Mouse (Mus musculus) MEL (cell line): ENCODE data around the gene Actg1. TPM values are rescaled to one million over a fixed set of nuclear protein-coding genes. Genes with fewer than 3 reads are reported as not detected.

Experiments
- DNase-seq: peaks from one replicate; pipeline ENCODE4 v3.0.0; 2011; ENCODE audit warnings: low read depth, low spot score
- H3K27ac ChIP-seq: 2 replicates; pipeline ENCODE4 v1.5.1; 2012; ENCODE audit warnings: low read depth, mild to moderate bottlenecking, control low read depth, low read length, moderate library complexity; ENCODE audit not compliant: control insufficient read depth
- H3K27me3 ChIP-seq, 2 experiments: fragments of 150-350 bp in 1 of 2; sonication (generic) in 1 of 2; 2 replicates each; pipeline ENCODE4 v1.6.1; 2012; ENCODE audit warnings: low read length in 2 of 2, mild to moderate bottlenecking in 2 of 2, improper control_type of control experiment in 1 of 2, moderate library complexity in 1 of 2; ENCODE audit not compliant: insufficient read depth in 2 of 2, control insufficient read depth in 1 of 2
- H3K36me3 ChIP-seq, 2 experiments: 2 replicates each; pipeline ENCODE4 v1.6.1; 2012 to 2014; ENCODE audit warnings: low read length in 2 of 2, improper control_type of control experiment in 1 of 2, inconsistent platforms in 1 of 2, mild to moderate bottlenecking in 1 of 2; ENCODE audit not compliant: insufficient read depth in 2 of 2, control insufficient read depth in 1 of 2
- H3K4me1 ChIP-seq, 2 experiments: fragments of 150-350 bp in 1 of 2; sonication (generic) in 1 of 2; 2 replicates each; pipeline ENCODE4 v1.6.1; 2012; ENCODE audit warnings: low read length in 2 of 2, improper control_type of control experiment in 1 of 2, mild to moderate bottlenecking in 1 of 2; ENCODE audit not compliant: insufficient read depth in 2 of 2, control insufficient read depth in 1 of 2
- H3K4me3 ChIP-seq, 2 experiments: fragments of 150-350 bp in 1 of 2; sonication (generic) in 1 of 2; 2 replicates each; pipeline ENCODE4 v1.5.1; 2012; ENCODE audit warnings: low read depth in 2 of 2, low read length in 2 of 2, mild to moderate bottlenecking in 2 of 2, moderate library complexity in 2 of 2, control low read depth in 1 of 2, improper control_type of control experiment in 1 of 2; ENCODE audit not compliant: control insufficient read depth in 1 of 2, insufficient read depth in 1 of 2
- H3K79me2 ChIP-seq: 2 replicates; pipeline ENCODE4 v1.6.1; 2012; ENCODE audit warnings: mild to moderate bottlenecking, low read length, moderate library complexity; ENCODE audit not compliant: control insufficient read depth, poor library complexity, insufficient read depth
- H3K9ac ChIP-seq: 2 replicates; pipeline ENCODE4 v1.6.1; 2012; ENCODE audit warnings: low read depth, mild to moderate bottlenecking, control low read depth, low read length, moderate library complexity; ENCODE audit not compliant: control insufficient read depth, poor library complexity, severe bottlenecking
- H3K9me3 ChIP-seq: fragments of 150-350 bp; sonication (generic); replicated peaks from 2 replicates; pipeline ENCODE4 v1.6.1; 2012; ENCODE audit warnings: mild to moderate bottlenecking, low read length, improper control_type of control experiment, moderate library complexity; ENCODE audit not compliant: insufficient read depth
- CHD1 ChIP-seq: IDR thresholded peaks from 2 replicates; pipeline ENCODE4 v1.6.1; 2012; ENCODE audit warnings: low read depth, mild to moderate bottlenecking, inconsistent platforms, low read length, improper control_type of control experiment
- CHD2 ChIP-seq: IDR thresholded peaks from 2 replicates; pipeline ENCODE4 v1.6.1; 2011; ENCODE audit warnings: low read length, improper control_type of control experiment
- CTCF ChIP-seq, 3 experiments: IDR thresholded peaks in 2 of 3; conservative IDR thresholded peaks in 1 of 3; 2 replicates each; pipeline ENCODE4 v1.5.1; 2011 to 2012; ENCODE audit warnings: low read length in 3 of 3, low read depth in 2 of 3, mild to moderate bottlenecking in 2 of 3, improper control_type of control experiment in 1 of 3, inconsistent platforms in 1 of 3, mixed read lengths in 1 of 3, moderate library complexity in 1 of 3; ENCODE audit not compliant: control insufficient read depth in 1 of 3, insufficient read depth in 1 of 3, poor library complexity in 1 of 3, severe bottlenecking in 1 of 3
- E2F4 ChIP-seq: IDR thresholded peaks from 2 replicates; pipeline ENCODE4 v1.6.1; 2011; ENCODE audit warnings: low read depth, low read length, improper control_type of control experiment, borderline replicate concordance
- ELF1 ChIP-seq: IDR thresholded peaks from 2 replicates; pipeline ENCODE4 v1.6.1; 2014; ENCODE audit warnings: low read depth, mild to moderate bottlenecking, inconsistent platforms, low read length, improper control_type of control experiment, moderate library complexity
- ETS1 ChIP-seq: IDR thresholded peaks from 2 replicates; pipeline ENCODE4 v1.6.1; 2012; ENCODE audit warnings: low read depth, mild to moderate bottlenecking, inconsistent platforms, low read length, improper control_type of control experiment, moderate library complexity
- GABPA ChIP-seq: IDR thresholded peaks from 2 replicates; pipeline ENCODE4 v1.6.1; 2012; ENCODE audit warnings: low read depth, mild to moderate bottlenecking, inconsistent platforms, low read length, improper control_type of control experiment, moderate library complexity
- GATA1 ChIP-seq: IDR thresholded peaks from 2 replicates; pipeline ENCODE4 v1.6.1; 2011; ENCODE audit warnings: low read depth, low read length, improper control_type of control experiment
- JUND ChIP-seq: IDR thresholded peaks from 2 replicates; pipeline ENCODE4 v1.6.1; 2011; ENCODE audit warnings: low read depth, mild to moderate bottlenecking, improper control_type of control experiment, low read length
- KAT2A ChIP-seq: conservative IDR thresholded peaks from 2 replicates; pipeline ENCODE4 v1.6.1; 2012; ENCODE audit warnings: low read depth, low read length, improper control_type of control experiment, inconsistent platforms
- MAFK ChIP-seq: IDR thresholded peaks from 2 replicates; pipeline ENCODE4 v1.6.1; 2011; ENCODE audit warnings: low read depth, mild to moderate bottlenecking, low read length, improper control_type of control experiment, borderline replicate concordance
- MAX ChIP-seq: IDR thresholded peaks from 2 replicates; pipeline ENCODE4 v1.6.1; 2011; ENCODE audit warnings: low read length, improper control_type of control experiment
- MAZ ChIP-seq: IDR thresholded peaks from 2 replicates; pipeline ENCODE4 v1.6.1; 2012; ENCODE audit warnings: low read depth, mild to moderate bottlenecking, inconsistent platforms, low read length, improper control_type of control experiment
- MEF2A ChIP-seq: IDR thresholded peaks from 2 replicates; pipeline ENCODE4 v1.6.1; 2014; ENCODE audit warnings: low read depth, mild to moderate bottlenecking, inconsistent platforms, low read length, improper control_type of control experiment; ENCODE audit not compliant: poor library complexity, insufficient replicate concordance, severe bottlenecking; ENCODE audit errors: extremely low read depth
- MXI1 ChIP-seq: IDR thresholded peaks from 2 replicates; pipeline ENCODE4 v1.6.1; 2011; ENCODE audit warnings: mild to moderate bottlenecking, low read depth, low read length, improper control_type of control experiment
- MYC ChIP-seq: IDR thresholded peaks from 2 replicates; pipeline ENCODE4 v1.6.1; 2011; ENCODE audit warnings: low read depth, mild to moderate bottlenecking, low read length, improper control_type of control experiment, moderate library complexity
- NELFE ChIP-seq: IDR thresholded peaks from 2 replicates; pipeline ENCODE4 v1.6.1; 2011; ENCODE audit warnings: low read depth, low read length, improper control_type of control experiment
- NRF1 ChIP-seq: IDR thresholded peaks from 2 replicates; pipeline ENCODE4 v1.6.1; 2014; ENCODE audit warnings: low read depth, mild to moderate bottlenecking, inconsistent platforms, low read length, improper control_type of control experiment, moderate library complexity; ENCODE audit not compliant: poor library complexity, insufficient read depth, severe bottlenecking
- POLR2A ChIP-seq, 2 experiments: IDR thresholded peaks; 2 replicates each; pipeline ENCODE4 v1.6.1; 2011 to 2012; ENCODE audit warnings: low read length in 2 of 2, mild to moderate bottlenecking in 2 of 2, control low read depth in 1 of 2, improper control_type of control experiment in 1 of 2, low read depth in 1 of 2, moderate library complexity in 1 of 2; ENCODE audit not compliant: control insufficient read depth in 1 of 2, insufficient read depth in 1 of 2, poor library complexity in 1 of 2
- POLR2AphosphoS2 ChIP-seq: IDR thresholded peaks from 2 replicates; pipeline ENCODE4 v1.6.1; 2011; ENCODE audit warnings: low read length, improper control_type of control experiment
- POLR2AphosphoS5 ChIP-seq: IDR thresholded peaks from 2 replicates; pipeline ENCODE4 v1.6.1; 2012; ENCODE audit warnings: low read depth, borderline replicate concordance, mild to moderate bottlenecking, inconsistent platforms, low read length, moderate library complexity, mixed read lengths
- RAD21 ChIP-seq: IDR thresholded peaks from 2 replicates; pipeline ENCODE4 v1.6.1; 2011; ENCODE audit warnings: mild to moderate bottlenecking, low read depth, low read length, improper control_type of control experiment
- RCOR1 ChIP-seq: IDR thresholded peaks from 2 replicates; pipeline ENCODE4 v1.6.1; 2012; ENCODE audit warnings: low read depth, mild to moderate bottlenecking, inconsistent platforms, low read length, improper control_type of control experiment
- SIN3A ChIP-seq: IDR thresholded peaks from 2 replicates; pipeline ENCODE4 v1.6.1; 2012; ENCODE audit warnings: low read length, improper control_type of control experiment, inconsistent platforms
- SMC3 ChIP-seq: IDR thresholded peaks from 2 replicates; pipeline ENCODE4 v1.6.1; 2011; ENCODE audit warnings: low read depth, low read length, improper control_type of control experiment
- TAL1 ChIP-seq: IDR thresholded peaks from 2 replicates; pipeline ENCODE4 v1.6.1; 2012; ENCODE audit warnings: mild to moderate bottlenecking, inconsistent platforms, low read length, moderate library complexity, mixed read lengths
- TBP ChIP-seq: IDR thresholded peaks from 2 replicates; pipeline ENCODE4 v1.8.0; 2011; ENCODE audit warnings: low read depth, low read length, improper control_type of control experiment
- TCF12 ChIP-seq: IDR thresholded peaks from 2 replicates; pipeline ENCODE4 v1.6.1; 2014; ENCODE audit warnings: low read depth, mild to moderate bottlenecking, inconsistent platforms, low read length, improper control_type of control experiment, moderate library complexity
- USF1 ChIP-seq: IDR thresholded peaks from 2 replicates; pipeline ENCODE4 v1.6.1; 2014; ENCODE audit warnings: low read depth, mild to moderate bottlenecking, inconsistent platforms, low read length, improper control_type of control experiment, moderate library complexity
- USF2 ChIP-seq, 2 experiments: IDR thresholded peaks; 2 replicates each; pipeline ENCODE4 v1.6.1; 2011 to 2012; ENCODE audit warnings: improper control_type of control experiment in 2 of 2, low read length in 2 of 2, borderline replicate concordance in 1 of 2, inconsistent platforms in 1 of 2, low read depth in 1 of 2, mild to moderate bottlenecking in 1 of 2; ENCODE audit not compliant: insufficient read depth in 1 of 2
- ZC3H11A ChIP-seq: IDR thresholded peaks from 2 replicates; pipeline ENCODE4 v1.6.1; 2012; ENCODE audit warnings: low read depth, mild to moderate bottlenecking, inconsistent platforms, low read length, improper control_type of control experiment
- ZKSCAN1 ChIP-seq: IDR thresholded peaks from 2 replicates; pipeline ENCODE4 v1.6.1; 2012; ENCODE audit warnings: low read depth, mild to moderate bottlenecking, inconsistent platforms, low read length, improper control_type of control experiment, moderate library complexity
- ZMIZ1 ChIP-seq: IDR thresholded peaks from 2 replicates; pipeline ENCODE4 v1.6.1; 2012; ENCODE audit warnings: low read depth, mild to moderate bottlenecking, inconsistent platforms, low read length, improper control_type of control experiment, moderate library complexity
- ZNF384 ChIP-seq: IDR thresholded peaks from 2 replicates; pipeline ENCODE4 v1.6.1; 2012; ENCODE audit warnings: low read depth, mild to moderate bottlenecking, inconsistent platforms, low read length, improper control_type of control experiment
- polyA plus RNA-seq, 2 experiments: library from polyadenylated mRNA; stranded (reverse) in 1 of 2; unstranded in 1 of 2; fragments of >175 nt in 1 of 2; fragments of >200 nt in 1 of 2; gene quantifications; 2 replicates each; pipeline versions ENCODE4 v1.2.1 to v1.2.4; 2012; ENCODE audit warnings: low replicate concordance in 2 of 2, low read depth in 1 of 2; ENCODE audit not compliant: insufficient read length in 2 of 2, insufficient read depth in 1 of 2, missing spikeins in 1 of 2
- total RNA-seq: library from RNA; depleted of rRNA; stranded (reverse); fragments of 300-350 nt; gene quantifications from 2 replicates; pipeline ENCODE4 v1.2.3, GENCODE M21; 2012

The Actg1 gene
- total and polyA plus RNA-seq, 3 experiments = 899 to 1,784 (median 1,328) TPM

DNA sequence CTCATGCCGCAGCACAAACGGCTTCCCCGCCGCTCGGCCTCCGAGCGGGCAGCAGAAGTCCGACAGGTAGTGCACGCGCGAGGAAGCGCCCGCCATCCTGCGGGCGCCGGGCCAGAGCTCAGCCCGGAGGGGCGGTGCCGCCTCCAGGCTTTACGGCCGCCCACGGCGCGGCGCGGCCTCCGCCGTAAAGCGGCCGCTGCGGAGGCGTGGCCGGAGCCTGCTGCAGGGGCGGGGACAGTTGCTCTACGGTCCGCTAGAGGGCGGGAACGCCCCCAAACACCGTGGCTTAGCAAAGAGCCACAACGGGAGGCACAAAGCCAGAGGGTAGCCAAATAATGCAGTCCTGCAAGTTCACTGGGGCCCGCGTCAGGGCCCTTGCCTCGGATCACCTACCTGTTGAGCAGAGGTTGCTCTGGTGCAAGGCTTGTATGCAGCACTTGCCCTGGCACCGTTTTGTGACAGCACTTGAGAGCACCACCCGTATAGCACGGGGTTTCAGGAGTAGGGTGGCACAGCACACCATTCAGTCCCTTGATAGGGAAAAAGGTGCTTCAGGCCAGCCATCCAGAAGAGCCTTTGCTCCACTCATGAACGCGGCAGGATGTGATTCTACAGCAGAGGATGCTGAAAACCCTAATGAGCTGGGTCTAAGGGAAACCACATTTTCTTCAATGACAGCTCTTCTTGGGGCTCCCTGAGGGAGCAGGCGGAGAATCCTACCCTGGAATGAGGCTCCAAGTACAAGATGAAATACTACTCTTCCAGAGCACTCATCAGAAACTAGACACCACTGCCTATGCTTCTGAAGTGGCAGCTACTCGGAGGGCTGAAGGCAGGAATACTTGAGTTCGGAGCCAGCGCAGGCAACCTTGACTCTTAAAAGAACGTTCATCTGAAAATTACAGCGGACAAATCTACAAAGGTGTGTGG is 30.5 kb upstream of the Actg1 start, which contains the start of gene Faap100:
TSS of gene Faap100 (minus strand) at position 154 of the 930 bp plus-strand sequence.
- Histone ChIP-seq H3K79me2 (peaks cover 11% of the 10 kb centered on the region), H3K27me3 (no peaks in the 10 kb centered on the region), H3K9ac (peak within 1 kb of the TSS; percentile 85), H3K4me1 (peaks cover 5 to 11% of the 10 kb centered on the region in 2 experiments; a peak in 3 of 4 replicates), H3K4me3 (peak within 1 kb of the TSS; percentile 79 to 80), H3K36me3 (peaks cover 0 to 4% of the 10 kb centered on the region in 2 experiments; a peak in 2 of 4 replicates), H3K27ac (peak within 1 kb of the TSS; percentile 15), H3K9me3 (no peaks in the 10 kb centered on the region)
- DNase-seq = peak; percentile 99
- TF ChIP-seq SMC3 (peak; percentile 48), ZMIZ1 (peak; percentile 81), SIN3A (peak; percentile 97), E2F4 (peak; percentile 83), MYC (peak; percentile 85), ZKSCAN1 (peak; percentile 72; the same call in 1 of the 2 replicates), NELFE (peak; percentile 93), ZC3H11A (0 out of 2 replicates have a peak, but pooled peaks have one; percentile 21), RCOR1 (peak; percentile 35; the same call in 1 of the 2 replicates), MXI1 (peak; percentile 97), TBP (peak; percentile 76), POLR2AphosphoS5 (no peak), MAX (peak; percentile 84), CTCF (IDR thresholded peaks at IDR 0.05 in 2 of 3, conservative IDR thresholded peaks at IDR 0.05 in 1 of 3; ENCODE audit: control insufficient read depth in 1 of 3, insufficient read depth in 1 of 3, low read depth in 2 of 3, low read length in 3 of 3, poor library complexity in 1 of 3, severe bottlenecking in 1 of 3) (peak in 2 of 3 experiments; percentile 65 to 72; a peak in 5 of 6 replicates), ETS1 (peak; percentile 47; the same call in 1 of the 2 replicates), GATA1 (no peak), MAFK (no peak), ELF1 (peak; percentile 71; the same call in 1 of the 2 replicates), POLR2A (IDR thresholded peaks at IDR 0.05; ENCODE audit: control insufficient read depth in 1 of 2, insufficient read depth in 1 of 2, low read depth in 1 of 2, low read length in 2 of 2, poor library complexity in 1 of 2) (peak; percentile 92 to 96; a peak in 3 of 4 replicates), MEF2A (peak; percentile 27; the same call in 1 of the 2 replicates), ZNF384 (peak; percentile 47; the same call in 1 of the 2 replicates), POLR2AphosphoS2 (peak; percentile 97), GABPA (peak; percentile 54; the same call in 1 of the 2 replicates), TAL1 (no peak), MAZ (peak; percentile 82), CHD2 (0 out of 2 replicates have a peak, but pooled peaks have one; percentile 12), CHD1 (no peak), USF1 (peak; percentile 15; the same call in 1 of the 2 replicates), JUND (no peak), NRF1 (0 out of 2 replicates have a peak, but pooled peaks have one; percentile 41), RAD21 (peak; percentile 20), USF2 (IDR thresholded peaks at IDR 0.05; ENCODE audit: borderline replicate concordance in 1 of 2, insufficient read depth in 1 of 2, low read depth in 1 of 2, low read length in 2 of 2) (no peak), TCF12 (peak; percentile 67), KAT2A (peak; percentile 90)
